Mouse (Mus musculus): ENCODE results near the gene Il20.

- TF ChIP-seq CTCF (IDR thresholded peaks at IDR 0.05; ENCODE audit: low read depth) (no peak), EP300 (IDR thresholded peaks at IDR 0.05; ENCODE audit: low read depth) (no peak)
These were observed 23.9 kb downstream of the Il20 start, which contains the start of gene Il24 for GRCm38 (mm10) chr1:130887354-130887753.
